Mouse (Mus musculus) cerebellum, adult 2 months (tissue): Measurements from ENCODE around the gene Gnptg.

Source experiments
- CTCF ChIP-seq: fragments of 200-500 bp; IDR thresholded peaks from 2 replicates; pipeline ENCODE4 v1.5.1; 2011; ENCODE audit warnings: low read depth, mild to moderate bottlenecking, control low read depth, low read length, moderate library complexity, borderline replicate concordance; ENCODE audit not compliant: insufficient read depth
- POLR2A ChIP-seq: fragments of 200-500 bp; IDR thresholded peaks from 2 replicates; pipeline ENCODE4 v1.6.1; 2011; ENCODE audit warnings: low read length, control low read depth, borderline replicate concordance; ENCODE audit not compliant: insufficient read depth

DNA sequence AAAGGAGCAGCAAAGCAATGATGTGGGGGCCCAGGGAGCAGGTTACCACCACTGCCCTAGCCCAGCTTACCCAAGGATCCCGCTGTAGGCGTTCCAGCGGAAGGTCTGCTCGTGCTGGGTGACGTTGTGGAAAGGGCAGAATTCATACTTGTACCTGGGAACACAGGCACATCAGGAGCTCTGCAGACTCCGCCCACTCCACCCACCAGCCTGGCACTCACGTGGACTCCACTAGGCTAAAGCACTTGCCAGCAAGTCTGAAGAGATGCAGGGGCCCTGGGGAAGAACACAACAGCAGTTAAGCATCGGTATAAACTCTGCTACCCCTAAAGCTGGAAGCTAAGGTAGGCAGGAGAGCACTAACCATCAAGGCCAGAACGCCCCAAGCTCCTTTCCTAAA, 4.3 kb downstream of the Gnptg start:
- TF ChIP-seq POLR2A (no peak), CTCF (no peak)
